Mouse (Mus musculus) embryonic facial prominence, embryonic 13.5 days (tissue): ENCODE results near the gene Madcam1. TPM values are rescaled to one million over a fixed set of nuclear protein-coding genes. Genes with fewer than 3 reads are reported as not detected.

Experiments
- ATAC-seq: fragments of 200-750 bp; cut with Nextera tagmentation; 2 replicates; pipeline ENCODE4 v1.8.0; 2017; ENCODE audit warnings: low read depth; ENCODE audit not compliant: insufficient number of reproducible peaks, insufficient read depth, low FRiP score, low TSS enrichment
- H3K27ac ChIP-seq: fragments of 300-500 bp; sonication (generic); 2 replicates; pipeline ENCODE4 v1.5.1; 2015; ENCODE audit warnings: moderate library complexity, mild to moderate bottlenecking, inconsistent platforms
- H3K27me3 ChIP-seq: fragments of 300-500 bp; sonication (generic); 2 replicates; pipeline ENCODE4 v1.6.1; 2015; ENCODE audit warnings: mild to moderate bottlenecking, inconsistent platforms
- H3K36me3 ChIP-seq: fragments of 300-500 bp; sonication (generic); 2 replicates; pipeline ENCODE4 v1.6.1; 2015; ENCODE audit warnings: mild to moderate bottlenecking, inconsistent platforms
- H3K4me1 ChIP-seq: fragments of 300-500 bp; sonication (generic); 2 replicates; pipeline ENCODE4 v1.6.1; 2015; ENCODE audit warnings: inconsistent platforms
- H3K4me2 ChIP-seq: fragments of 300-500 bp; sonication (generic); 2 replicates; pipeline ENCODE4 v1.6.1; 2015; ENCODE audit warnings: moderate library complexity, mild to moderate bottlenecking, inconsistent platforms
- H3K4me3 ChIP-seq: fragments of 300-500 bp; sonication (generic); 2 replicates; pipeline ENCODE4 v1.5.1; 2015; ENCODE audit warnings: mild to moderate bottlenecking, inconsistent platforms
- H3K9ac ChIP-seq: fragments of 300-500 bp; sonication (generic); 2 replicates; pipeline ENCODE4 v1.6.1; 2015; ENCODE audit warnings: mild to moderate bottlenecking, inconsistent platforms
- H3K9me3 ChIP-seq: fragments of 300-500 bp; sonication (generic); 2 replicates; pipeline ENCODE4 v1.6.1; 2016; ENCODE audit warnings: inconsistent platforms
- WGBS: fragments of 180-500 bp; shearing (Covaris S2); methylation state at CpG from one replicate; pipeline ENCODE4 v1.1.7; 2015; ENCODE audit warnings: mixed read lengths; 5-methylcytosine and 5-hydroxymethylcytosine counted together
- polyA plus RNA-seq: library from polyadenylated mRNA; unstranded; fragments of >200 nt; fragmentation: Nextera tagmentation; extraction: Ambion mirVana; gene quantifications from 2 replicates; pipeline ENCODE4 v1.2.1, GENCODE M21; 2015

Madcam1 gene
- polyA plus RNA-seq, 1 experiment from 2014 or later, result 11.3 TPM

- no peak overlapping the region for H3K4me2 ChIP-seq
- WGBS, result 62% methylated on average over 4 of the region's 4 CpGs
- H3K4me3 ChIP-seq, result no peak overlapping the region
- ATAC-seq, result no peak
- H3K36me3 ChIP-seq, result peaks cover 22% of the 10 kb centered on the region
- H3K4me1 ChIP-seq, result peaks cover 17% of the 10 kb centered on the region
- H3K9me3 ChIP-seq, result no peaks in the 10 kb centered on the region
- no peak overlapping the region for H3K9ac ChIP-seq
- peaks cover 61% of the 10 kb centered on the region for H3K27me3 ChIP-seq
- no peak overlapping the region for H3K27ac ChIP-seq
These were observed 50.6 kb downstream of the Madcam1 start for GRCm38 (mm10) chr10:79714996-79715395.

GRCm38 (mm10) chr10:79716254-79716987 is 52.1 kb downstream of the Madcam1 start, which contains the start of gene Hcn2:
Gene Hcn2 (plus strand): TSS chr10:79716634.
- H3K9ac ChIP-seq, result peak within 1 kb of the TSS; percentile 61
- peak within 1 kb of the TSS; percentile 97 for H3K4me2 ChIP-seq
- 1% methylated on average over 51 of the region's 91 CpGs for WGBS
- no peak within 1 kb of the TSS for H3K27ac ChIP-seq
- H3K36me3 ChIP-seq, result peaks cover 8% of the 10 kb centered on the region
- peaks cover 17% of the 10 kb centered on the region for H3K4me1 ChIP-seq
- no peaks in the 10 kb centered on the region for H3K9me3 ChIP-seq
- peaks cover 66% of the 10 kb centered on the region for H3K27me3 ChIP-seq
- no peak for ATAC-seq
- peak within 1 kb of the TSS; percentile 61 for H3K4me3 ChIP-seq

GRCm38 (mm10) chr10:79716988-79717355 is 52.6 kb downstream of the Madcam1 start:
- peak; percentile 22; the same call in 1 of the 2 replicates for ATAC-seq
- H3K27me3 ChIP-seq, result peaks cover 66% of the 10 kb centered on the region
- H3K9me3 ChIP-seq, result no peaks in the 10 kb centered on the region
- no peak overlapping the region for H3K27ac ChIP-seq
- peaks cover 2% of the 10 kb centered on the region for H3K36me3 ChIP-seq
- H3K9ac ChIP-seq, result peak overlapping the region; percentile 61
- H3K4me1 ChIP-seq, result peaks cover 17% of the 10 kb centered on the region
- H3K4me3 ChIP-seq, result peak overlapping the region; percentile 61
- under 1% methylated on average over 44 of the region's 44 CpGs for WGBS
- peak overlapping the region; percentile 97 for H3K4me2 ChIP-seq

DNA sequence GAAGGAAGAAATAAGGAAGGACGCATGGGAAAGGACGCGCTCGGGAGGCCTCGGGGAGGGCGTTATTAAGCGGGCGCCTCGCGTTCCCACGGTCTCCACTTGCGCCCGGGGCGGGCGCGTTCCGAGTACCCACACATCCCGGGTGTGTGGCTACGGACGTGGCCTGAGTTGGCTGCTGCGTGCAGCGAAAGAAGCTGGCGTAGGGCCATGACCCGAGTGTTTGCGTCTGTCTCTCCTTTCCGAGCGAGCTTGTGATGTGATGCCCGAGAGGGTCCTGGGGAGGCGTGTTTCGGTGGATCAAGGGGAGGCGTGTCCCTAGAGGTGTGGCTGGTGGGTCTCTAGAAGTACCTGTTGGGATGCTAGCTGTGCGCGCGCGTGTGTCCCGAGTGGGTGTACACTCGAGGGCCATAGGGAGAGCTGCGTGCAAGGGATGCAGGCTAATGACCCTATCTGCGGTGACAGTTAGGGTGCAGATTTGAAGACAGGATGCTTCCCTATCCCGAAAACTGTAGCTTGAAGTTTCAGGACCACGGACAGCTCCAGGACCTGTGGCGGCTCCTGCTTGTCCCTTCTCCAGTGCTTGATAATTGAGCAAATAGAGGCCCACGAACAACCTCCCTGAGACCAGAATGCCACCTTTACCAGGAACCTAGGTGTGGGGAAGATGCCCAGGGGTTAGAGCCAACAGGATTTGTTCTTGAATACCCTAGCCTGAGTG is 53.4 kb downstream of the Madcam1 start:
- no peaks in the 10 kb centered on the region for H3K9me3 ChIP-seq
- ATAC-seq, result no peak
- H3K4me2 ChIP-seq, result peak overlapping the region; percentile 97
- peak overlapping the region; percentile 61 for H3K4me3 ChIP-seq
- H3K4me1 ChIP-seq, result peaks cover 17% of the 10 kb centered on the region
- H3K27me3 ChIP-seq, result peaks cover 66% of the 10 kb centered on the region
- no peaks in the 10 kb centered on the region for H3K36me3 ChIP-seq
- no peak overlapping the region for H3K9ac ChIP-seq
- 4% methylated on average over 43 of the region's 43 CpGs for WGBS
- H3K27ac ChIP-seq, result no peak overlapping the region

Other genes with a start within 250 kb of the Madcam1 start
- not detected in 2 replicates for gene Vmn2r83, start 195.8 kb upstream of the Madcam1 start, polyA plus RNA-seq
- 19.8 and 23.4 TPM in 2 replicates for gene Plpp2, start 130.8 kb upstream of the Madcam1 start, polyA plus RNA-seq
- 71.0 and 73.6 TPM in 2 replicates for gene Mier2, start 109.4 kb upstream of the Madcam1 start, polyA plus RNA-seq
- not detected in 2 replicates for gene Theg, start 77.2 kb upstream of the Madcam1 start, polyA plus RNA-seq
- not detected in 2 replicates for gene C2cd4c, start 50.5 kb upstream of the Madcam1 start, polyA plus RNA-seq
- 11.7 and 13.7 TPM in 2 replicates for gene Shc2, start 26.6 kb upstream of the Madcam1 start, polyA plus RNA-seq
- gene Odf3l2, start 18.8 kb upstream of the Madcam1 start, polyA plus RNA-seq, result not detected in 2 replicates
- gene Tpgs1, start 4.8 kb downstream of the Madcam1 start, polyA plus RNA-seq, result 58.1 and 62.1 TPM in 2 replicates
- 102 and 106 TPM in 2 replicates for gene Cdc34, start 17.6 kb downstream of the Madcam1 start, polyA plus RNA-seq
- 0.81 and 0.84 TPM in 2 replicates for gene Gzmm, start 24.5 kb downstream of the Madcam1 start, polyA plus RNA-seq
- 703 and 715 TPM in 2 replicates for gene Bsg, start 39.9 kb downstream of the Madcam1 start, polyA plus RNA-seq
- gene Hcn2, start 52.1 kb downstream of the Madcam1 start, polyA plus RNA-seq, result 0.10 and 0.12 TPM in 2 replicates
- 42.8 and 50.9 TPM in 2 replicates for gene Polrmt, start 82.0 kb downstream of the Madcam1 start, polyA plus RNA-seq
- gene Fgf22, start 90.5 kb downstream of the Madcam1 start, polyA plus RNA-seq, result 0.54 and 0.80 TPM in 2 replicates
- 79.2 and 96.5 TPM in 2 replicates for gene Rnf126, start 102.4 kb downstream of the Madcam1 start, polyA plus RNA-seq
- gene Fstl3, start 112.7 kb downstream of the Madcam1 start, polyA plus RNA-seq, result 7.5 and 8.3 TPM in 2 replicates
- gene Prss57, start 126.4 kb downstream of the Madcam1 start, polyA plus RNA-seq, result not detected in 2 replicates
- 105 and 112 TPM in 2 replicates for gene Palm, start 129.0 kb downstream of the Madcam1 start, polyA plus RNA-seq
- gene Misp, start 156.4 kb downstream of the Madcam1 start, polyA plus RNA-seq, result 2.5 and 5.2 TPM in 2 replicates
- 386 and 390 TPM in 2 replicates for gene Ptbp1, start 189.9 kb downstream of the Madcam1 start, polyA plus RNA-seq
- 7.3 and 8.5 TPM in 2 replicates for gene Prtn3, start 209.9 kb downstream of the Madcam1 start, polyA plus RNA-seq
- 126 and 138 TPM in 2 replicates for gene Plppr3, start 210.1 kb downstream of the Madcam1 start, polyA plus RNA-seq
- gene Elane, start 221.7 kb downstream of the Madcam1 start, polyA plus RNA-seq, result 1.9 TPM in 1 of 2 replicates, not detected in the other
- gene Cfd, start 226.3 kb downstream of the Madcam1 start, polyA plus RNA-seq, result not detected in 2 replicates
- 47.6 and 49.3 TPM in 2 replicates for gene Med16, start 244.4 kb downstream of the Madcam1 start, polyA plus RNA-seq
- gene Gm26602, start 246.3 kb downstream of the Madcam1 start, polyA plus RNA-seq, result 8.1 and 29.9 TPM in 2 replicates